Mouse (Mus musculus) midbrain, embryonic 15.5 days (tissue): Measurements from ENCODE around the gene Ercc6. TPM values are rescaled to one million over a fixed set of nuclear protein-coding genes. Genes with fewer than 3 reads are reported as not detected.

ENCODE experiments used
- ATAC-seq: fragments of 200-750 bp; cut with Nextera tagmentation; replicated peaks from 2 replicates; pipeline ENCODE4 v1.8.0; 2017; ENCODE audit warnings: moderate TSS enrichment
- H3K27ac ChIP-seq: fragments of 300-500 bp; sonication (generic); 2 replicates; pipeline ENCODE4 v1.5.1; 2015; ENCODE audit warnings: mild to moderate bottlenecking, inconsistent platforms
- H3K27me3 ChIP-seq: fragments of 300-500 bp; sonication (generic); replicated peaks from 2 replicates; pipeline ENCODE4 v1.6.1; 2015; ENCODE audit warnings: inconsistent platforms
- H3K36me3 ChIP-seq: fragments of 300-500 bp; sonication (generic); replicated peaks from 2 replicates; pipeline ENCODE4 v1.6.1; 2015; ENCODE audit warnings: inconsistent platforms
- H3K4me1 ChIP-seq: fragments of 300-500 bp; sonication (generic); 2 replicates; pipeline ENCODE4 v1.6.1; 2015; ENCODE audit warnings: inconsistent platforms
- H3K4me2 ChIP-seq: fragments of 300-500 bp; sonication (generic); 2 replicates; pipeline ENCODE4 v1.6.1; 2015; ENCODE audit warnings: inconsistent platforms, mild to moderate bottlenecking, moderate library complexity
- H3K4me3 ChIP-seq: fragments of 300-500 bp; sonication (generic); 2 replicates; pipeline ENCODE4 v1.5.1; 2015; ENCODE audit warnings: mild to moderate bottlenecking, inconsistent platforms
- H3K9ac ChIP-seq: fragments of 300-500 bp; sonication (generic); 2 replicates; pipeline ENCODE4 v1.6.1; 2015; ENCODE audit warnings: mild to moderate bottlenecking, inconsistent platforms
- H3K9me3 ChIP-seq: fragments of 300-500 bp; sonication (generic); 2 replicates; pipeline ENCODE4 v1.6.1; 2016; ENCODE audit warnings: inconsistent platforms
- WGBS: fragments of 180-500 bp; shearing (Covaris S2); methylation state at CpG from one replicate; pipeline ENCODE4 v1.1.7; 2015; ENCODE audit warnings: mixed read lengths; 5-methylcytosine and 5-hydroxymethylcytosine counted together
- polyA plus RNA-seq: library from polyadenylated mRNA; unstranded; fragments of >200 nt; fragmentation: Nextera tagmentation; extraction: Ambion mirVana; gene quantifications from 2 replicates; pipeline ENCODE4 v1.2.1, GENCODE M21; 2015

Gene Ercc6
- polyA plus RNA-seq, 1 experiment from 2014 or later, result 33.3 TPM

- no peaks in the 10 kb centered on the region for H3K9me3 ChIP-seq
- H3K4me1 ChIP-seq, result peaks cover 36% of the 10 kb centered on the region
- peak overlapping the region; percentile 29 for H3K4me3 ChIP-seq
- H3K36me3 ChIP-seq, result no peaks in the 10 kb centered on the region
- H3K9ac ChIP-seq, result peak overlapping the region; percentile 28; the same call in 1 of the 2 replicates
- under 1% methylated on average over 78 of the region's 78 CpGs for WGBS
- H3K27me3 ChIP-seq, result peaks cover 77% of the 10 kb centered on the region
- ATAC-seq, result 0 out of 2 replicates have a peak, but pooled peaks have one; percentile 24
- peak overlapping the region; percentile 56 for H3K4me2 ChIP-seq
- H3K27ac ChIP-seq, result no peak overlapping the region
Observed at GRCm38 (mm10) chr14:32597232-32598231, 84.2 kb downstream of the Ercc6 start.

- H3K36me3 ChIP-seq, result no peaks in the 10 kb centered on the region
- H3K27ac ChIP-seq, result no peak overlapping the region
- 3% methylated on average over 23 of the region's 23 CpGs for WGBS
- H3K4me2 ChIP-seq, result peak overlapping the region; percentile 67
- H3K4me1 ChIP-seq, result peaks cover 36% of the 10 kb centered on the region
- peaks cover 80% of the 10 kb centered on the region for H3K27me3 ChIP-seq
- ATAC-seq, result no peak
- peak overlapping the region; percentile 36 for H3K4me3 ChIP-seq
- H3K9me3 ChIP-seq, result no peaks in the 10 kb centered on the region
- H3K9ac ChIP-seq, result no peak overlapping the region
Observed at GRCm38 (mm10) chr14:32598437-32599219, 85.3 kb downstream of the Ercc6 start.

DNA sequence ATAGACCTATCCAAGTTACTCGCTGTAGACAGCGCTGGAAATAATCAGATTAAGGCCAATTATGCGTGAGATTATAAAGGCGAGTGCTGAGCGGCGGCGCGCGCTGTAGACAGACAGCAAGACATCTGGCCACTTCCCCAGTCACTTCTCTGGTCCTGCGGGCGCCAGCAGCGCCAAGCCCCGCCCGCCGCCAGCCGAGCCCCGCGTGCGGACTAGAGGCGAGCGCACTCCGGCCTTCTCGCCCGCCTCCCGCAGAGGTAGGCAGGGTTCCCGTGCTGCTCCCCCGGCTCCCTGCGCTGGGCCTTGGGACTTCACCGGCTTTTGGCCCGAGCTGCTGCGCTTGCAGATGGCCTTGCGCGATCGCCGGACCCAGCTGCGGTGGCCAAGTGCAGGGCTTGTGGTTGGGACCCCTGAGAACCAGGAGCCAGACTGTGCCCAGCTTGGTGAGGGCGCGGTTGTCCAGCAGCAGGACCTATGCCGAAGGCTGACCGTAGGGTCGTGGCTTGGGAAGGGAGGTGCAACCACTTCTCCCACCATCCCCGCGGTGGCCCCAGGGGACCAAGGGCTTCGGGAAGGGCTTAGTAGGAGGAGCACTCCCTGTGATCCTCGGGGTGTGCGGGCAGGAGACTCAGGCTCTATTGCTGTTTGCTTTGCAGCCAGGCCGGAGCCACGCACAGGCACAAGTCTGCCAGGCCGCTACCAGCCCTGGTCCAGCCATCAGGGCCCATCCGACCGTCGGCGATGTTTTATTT lies 86.1 kb downstream of the Ercc6 start, which contains the start of gene Prrxl1:
Prrxl1 (plus strand) TSS at position 118 of the 752 bp plus-strand sequence.
- H3K27ac ChIP-seq, result no peak within 1 kb of the TSS
- peak; percentile 63 for ATAC-seq
- H3K4me1 ChIP-seq, result peaks cover 36% of the 10 kb centered on the region
- no peaks in the 10 kb centered on the region for H3K36me3 ChIP-seq
- WGBS, result under 1% methylated on average over 53 of the region's 53 CpGs
- H3K9ac ChIP-seq, result no peak within 1 kb of the TSS; the same call in 1 of the 2 replicates
- H3K27me3 ChIP-seq, result peaks cover 74% of the 10 kb centered on the region
- peak within 1 kb of the TSS; percentile 67 for H3K4me2 ChIP-seq
- H3K9me3 ChIP-seq, result no peaks in the 10 kb centered on the region
- H3K4me3 ChIP-seq, result peak within 1 kb of the TSS; percentile 36

- Histone ChIP-seq H3K4me1 (peaks cover 38% of the 10 kb centered on the region), H3K9ac (no peak overlapping the region), H3K4me2 (peak overlapping the region; percentile 67), H3K9me3 (no peaks in the 10 kb centered on the region), H3K27ac (no peak overlapping the region), H3K4me3 (no peak overlapping the region), H3K27me3 (peaks cover 68% of the 10 kb centered on the region), H3K36me3 (no peaks in the 10 kb centered on the region)
- 0 out of 2 replicates have a peak, but pooled peaks have one; percentile 21 for ATAC-seq
- WGBS, result 3% methylated on average over 16 of the region's 16 CpGs
Observed at GRCm38 (mm10) chr14:32600110-32600509, 86.8 kb downstream of the Ercc6 start.

DNA sequence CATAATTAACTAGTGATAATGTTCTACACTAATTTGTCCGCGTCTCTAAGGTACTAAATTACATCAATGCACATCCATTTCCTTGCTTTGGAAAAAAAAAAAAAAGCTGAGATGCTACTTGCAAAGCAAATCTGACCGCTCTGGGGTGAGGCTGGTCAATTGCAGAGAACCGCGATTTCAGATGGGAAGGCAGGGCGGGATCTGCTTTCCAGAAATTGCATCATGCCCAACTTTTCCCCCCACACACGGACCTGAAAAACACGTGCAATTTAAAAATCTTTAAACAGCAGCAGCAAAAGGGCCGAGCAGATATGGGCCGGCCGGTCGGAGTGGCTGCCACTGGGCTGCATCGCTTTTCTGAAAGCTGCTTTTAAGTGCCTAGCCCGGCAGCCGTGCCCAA lies 92.2 kb downstream of the Ercc6 start:
- peak overlapping the region; percentile 29; the same call in 1 of the 2 replicates for H3K4me2 ChIP-seq
- no peak overlapping the region for H3K4me3 ChIP-seq
- no peaks in the 10 kb centered on the region for H3K9me3 ChIP-seq
- no peak overlapping the region for H3K9ac ChIP-seq
- no peak overlapping the region for H3K27ac ChIP-seq
- H3K4me1 ChIP-seq, result peaks cover 8% of the 10 kb centered on the region; the same call in 1 of the 2 replicates
- ATAC-seq, result no peak
- 41% methylated on average over 15 of the region's 15 CpGs for WGBS
- H3K27me3 ChIP-seq, result peaks cover 17% of the 10 kb centered on the region
- H3K36me3 ChIP-seq, result no peaks in the 10 kb centered on the region

GRCm38 (mm10) chr14:32606316-32606715 lies 93.0 kb downstream of the Ercc6 start:
- Histone ChIP-seq H3K27ac (no peak overlapping the region), H3K4me2 (no peak overlapping the region), H3K27me3 (peaks cover 11% of the 10 kb centered on the region), H3K4me3 (no peak overlapping the region), H3K9me3 (no peaks in the 10 kb centered on the region), H3K36me3 (no peaks in the 10 kb centered on the region), H3K4me1 (peaks cover 8% of the 10 kb centered on the region; the same call in 1 of the 2 replicates), H3K9ac (no peak overlapping the region)
- WGBS, result 44% methylated on average over 8 of the region's 8 CpGs
- ATAC-seq, result no peak

DNA sequence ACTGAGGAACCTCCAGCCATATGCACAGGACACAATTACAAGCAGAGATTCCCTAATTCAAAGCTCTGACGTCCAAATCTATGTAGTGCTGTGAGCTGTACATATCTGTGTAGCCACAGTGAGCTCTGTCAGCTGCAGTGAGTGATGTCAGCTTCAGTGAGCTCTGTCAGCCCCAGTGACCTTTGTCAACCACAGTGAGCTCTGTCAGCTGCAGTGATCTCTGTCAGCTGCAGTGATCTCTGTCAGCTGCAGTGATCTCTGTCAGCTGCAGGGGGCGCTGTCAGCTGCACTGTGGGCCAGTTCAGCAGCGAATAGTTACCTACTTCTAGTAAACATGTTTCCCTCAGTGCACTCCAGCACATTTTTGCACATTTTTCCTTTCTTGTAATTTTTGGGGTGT lies 96.1 kb downstream of the Ercc6 start:
- no peak overlapping the region for H3K4me3 ChIP-seq
- H3K27me3 ChIP-seq, result no peaks in the 10 kb centered on the region
- H3K36me3 ChIP-seq, result no peaks in the 10 kb centered on the region
- H3K9me3 ChIP-seq, result no peaks in the 10 kb centered on the region
- H3K9ac ChIP-seq, result no peak overlapping the region
- 27% methylated on average over 3 of the region's 3 CpGs for WGBS
- no peak overlapping the region for H3K27ac ChIP-seq
- no peak for ATAC-seq
- H3K4me1 ChIP-seq, result peaks cover 8% of the 10 kb centered on the region; the same call in 1 of the 2 replicates
- H3K4me2 ChIP-seq, result no peak overlapping the region

- H3K9me3 ChIP-seq, result no peaks in the 10 kb centered on the region
- H3K36me3 ChIP-seq, result no peaks in the 10 kb centered on the region
- no peak overlapping the region for H3K9ac ChIP-seq
- 92% methylated on average over 5 of the region's 5 CpGs for WGBS
- no peaks in the 10 kb centered on the region for H3K4me1 ChIP-seq
- H3K4me3 ChIP-seq, result no peak overlapping the region
- no peaks in the 10 kb centered on the region for H3K27me3 ChIP-seq
- H3K27ac ChIP-seq, result no peak overlapping the region
- no peak for ATAC-seq
- H3K4me2 ChIP-seq, result no peak overlapping the region
Observed at GRCm38 (mm10) chr14:32617253-32617652, 103.9 kb downstream of the Ercc6 start.

DNA sequence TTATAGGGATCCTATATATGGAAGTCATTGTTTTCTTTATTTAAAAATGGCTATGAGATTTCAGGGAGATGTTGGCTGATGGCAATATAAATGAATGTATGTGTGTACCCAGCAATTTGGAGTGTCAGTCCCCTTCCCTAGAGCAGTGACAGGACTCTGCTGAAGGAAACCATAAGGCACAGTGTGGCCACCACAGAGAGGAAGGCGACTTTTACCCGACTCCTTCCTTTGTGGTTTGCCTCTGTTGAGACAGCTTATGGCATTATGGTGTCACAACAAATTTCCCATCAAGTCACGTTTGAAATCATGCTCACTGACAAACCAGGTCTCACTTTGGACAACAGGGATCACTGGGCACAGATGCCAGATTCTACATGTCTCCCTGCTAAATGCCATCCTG lies 110.9 kb downstream of the Ercc6 start:
- Histone ChIP-seq H3K4me2 (no peak overlapping the region), H3K27me3 (no peaks in the 10 kb centered on the region), H3K27ac (no peak overlapping the region), H3K36me3 (no peaks in the 10 kb centered on the region), H3K4me3 (no peak overlapping the region), H3K4me1 (no peaks in the 10 kb centered on the region), H3K9ac (no peak overlapping the region), H3K9me3 (no peaks in the 10 kb centered on the region)
- ATAC-seq, result no peak
- 88% methylated on average over 3 of the region's 3 CpGs for WGBS

GRCm38 (mm10) chr14:32624811-32625210 lies 111.5 kb downstream of the Ercc6 start:
- H3K4me3 ChIP-seq, result no peak overlapping the region
- H3K36me3 ChIP-seq, result no peaks in the 10 kb centered on the region
- ATAC-seq, result no peak
- no peaks in the 10 kb centered on the region for H3K4me1 ChIP-seq
- WGBS, result 89% methylated on average over 7 of the region's 7 CpGs
- no peaks in the 10 kb centered on the region for H3K9me3 ChIP-seq
- H3K4me2 ChIP-seq, result no peak overlapping the region
- no peak overlapping the region for H3K27ac ChIP-seq
- no peaks in the 10 kb centered on the region for H3K27me3 ChIP-seq
- no peak overlapping the region for H3K9ac ChIP-seq

GRCm38 (mm10) chr14:32627271-32627670 lies 114.0 kb downstream of the Ercc6 start:
- ATAC-seq, result no peak
- H3K9ac ChIP-seq, result no peak overlapping the region
- 30% methylated on average over 2 of the region's 2 CpGs for WGBS
- H3K4me3 ChIP-seq, result no peak overlapping the region
- no peaks in the 10 kb centered on the region for H3K36me3 ChIP-seq
- no peaks in the 10 kb centered on the region for H3K4me1 ChIP-seq
- H3K27me3 ChIP-seq, result no peaks in the 10 kb centered on the region
- no peak overlapping the region for H3K27ac ChIP-seq
- H3K9me3 ChIP-seq, result no peaks in the 10 kb centered on the region
- H3K4me2 ChIP-seq, result no peak overlapping the region
